Mouse (Mus musculus) adrenal gland, adult 2 months (tissue): Measurements from ENCODE around the gene Pla2g10. TPM values are rescaled to one million over a fixed set of nuclear protein-coding genes. Genes with fewer than 3 reads are reported as not detected.

Source experiments
- polyA plus RNA-seq: library from polyadenylated mRNA; depleted of rRNA; stranded (reverse); fragments of >200 nt; gene quantifications from 2 replicates; pipeline ENCODE4 v1.2.3, GENCODE M21; 2012; rRNA removed
- total RNA-seq, 2 experiments: library from RNA; stranded (reverse); gene quantifications; 2 replicates each; pipeline ENCODE4 v1.2.3; 2021

Gene Pla2g10
- total and polyA plus RNA-seq, 3 experiments = not detected

Other genes starting within 250 kb of the Pla2g10 start
- gene Parn, start 62.8 kb downstream of the Pla2g10 start, total RNA-seq = 10 to 100 TPM; 32.8 to 36.6 TPM
- 9.2 and 12.1 TPM in 2 replicates for gene Parn, start 62.8 kb downstream of the Pla2g10 start, polyA plus RNA-seq
- 10 to 100 TPM; 47.3 to 47.5 TPM for gene Bfar, start 59.1 kb downstream of the Pla2g10 start, total RNA-seq
- gene Bfar, start 59.1 kb downstream of the Pla2g10 start, polyA plus RNA-seq = 18.1 and 24.3 TPM in 2 replicates
- gene 3110001I22Rik, start 59.1 kb downstream of the Pla2g10 start, total RNA-seq = 1 to 10 TPM; 5.7 to 7.6 TPM
- 0.32 and 0.59 TPM in 2 replicates for gene 3110001I22Rik, start 59.1 kb downstream of the Pla2g10 start, polyA plus RNA-seq
- gene Rrn3, start 49.7 kb upstream of the Pla2g10 start, total RNA-seq = 10 to 100 TPM; 43.9 to 48.0 TPM
- gene Rrn3, start 49.7 kb upstream of the Pla2g10 start, polyA plus RNA-seq = 9.4 and 17.2 TPM in 2 replicates
- 10 to 100 TPM; 54.7 to 61.5 TPM for gene Ntan1, start 87.9 kb upstream of the Pla2g10 start, total RNA-seq
- 37.4 and 38.2 TPM in 2 replicates for gene Ntan1, start 87.9 kb upstream of the Pla2g10 start, polyA plus RNA-seq
- gene Pdxdc1, start 172.1 kb upstream of the Pla2g10 start, total RNA-seq = 100 to 1,000 TPM in 1 of 2 experiments, 10 to 100 TPM in 1; 81.1 to 107 TPM
- 31.1 and 36.8 TPM in 2 replicates for gene Pdxdc1, start 172.1 kb upstream of the Pla2g10 start, polyA plus RNA-seq
- 10 to 100 TPM; 10.5 to 12.3 TPM for gene Mpv17l, start 172.2 kb upstream of the Pla2g10 start, total RNA-seq
- gene Mpv17l, start 172.2 kb upstream of the Pla2g10 start, polyA plus RNA-seq = 7.2 and 7.5 TPM in 2 replicates